Mouse (Mus musculus) neural tube, embryonic 14.5 days (tissue): ENCODE results near the gene Senp3. TPM values are rescaled to one million over a fixed set of nuclear protein-coding genes. Genes with fewer than 3 reads are reported as not detected.

Experiments used
- ATAC-seq: fragments of 200-750 bp; cut with Nextera tagmentation; 2 replicates; pipeline ENCODE4 v1.8.0; 2017; ENCODE audit warnings: low read depth, mild to moderate bottlenecking, moderate TSS enrichment, moderate library complexity
- H3K27ac ChIP-seq: fragments of 300-500 bp; sonication (generic); 2 replicates; pipeline ENCODE4 v1.5.1; 2014; ENCODE audit warnings: low read depth, mild to moderate bottlenecking, control low read depth, low read length, moderate library complexity, mixed read lengths
- H3K27me3 ChIP-seq: fragments of 300-500 bp; sonication (generic); 2 replicates; pipeline ENCODE4 v1.6.1; 2014; ENCODE audit warnings: low read length; ENCODE audit not compliant: control insufficient read depth, insufficient read depth
- H3K36me3 ChIP-seq: fragments of 300-500 bp; sonication (generic); 2 replicates; pipeline ENCODE4 v1.6.1; 2014; ENCODE audit warnings: low read length, mixed read lengths; ENCODE audit not compliant: control insufficient read depth, insufficient read depth
- H3K4me1 ChIP-seq: fragments of 300-500 bp; sonication (generic); 2 replicates; pipeline ENCODE4 v1.6.1; 2014; ENCODE audit warnings: low read length; ENCODE audit not compliant: control insufficient read depth, insufficient read depth
- H3K4me2 ChIP-seq: fragments of 300-500 bp; sonication (generic); 2 replicates; pipeline ENCODE4 v1.6.1; 2014; ENCODE audit warnings: mild to moderate bottlenecking, low read depth, low read length, control low read depth
- H3K4me3 ChIP-seq: fragments of 300-500 bp; sonication (generic); 2 replicates; pipeline ENCODE4 v1.5.1; 2014; ENCODE audit warnings: low read depth, low read length, control low read depth, mixed read lengths
- H3K9ac ChIP-seq: fragments of 300-500 bp; sonication (generic); replicated peaks from 2 replicates; pipeline ENCODE4 v1.6.1; 2014; ENCODE audit warnings: low read depth, mild to moderate bottlenecking, control low read depth, low read length, mixed read lengths
- H3K9me3 ChIP-seq: fragments of 300-500 bp; sonication (generic); 2 replicates; pipeline ENCODE4 v1.6.1; 2016; ENCODE audit warnings: low read length; ENCODE audit not compliant: control insufficient read depth
- WGBS: fragments of 180-500 bp; shearing (Covaris S2); extraction: QIAGEN DNeasy Blood & Tissue Kit; methylation state at CpG from one replicate; pipeline ENCODE4 v1.1.7; 2014; 5-methylcytosine and 5-hydroxymethylcytosine counted together
- polyA plus RNA-seq: library from polyadenylated mRNA; unstranded; fragments of >200 nt; fragmentation: Nextera tagmentation; extraction: Ambion mirVana; gene quantifications from 2 replicates; pipeline ENCODE4 v1.2.1, GENCODE M21; 2014

The Senp3 gene
- polyA plus RNA-seq, 1 experiment from 2014 or later, result 116 TPM

DNA sequence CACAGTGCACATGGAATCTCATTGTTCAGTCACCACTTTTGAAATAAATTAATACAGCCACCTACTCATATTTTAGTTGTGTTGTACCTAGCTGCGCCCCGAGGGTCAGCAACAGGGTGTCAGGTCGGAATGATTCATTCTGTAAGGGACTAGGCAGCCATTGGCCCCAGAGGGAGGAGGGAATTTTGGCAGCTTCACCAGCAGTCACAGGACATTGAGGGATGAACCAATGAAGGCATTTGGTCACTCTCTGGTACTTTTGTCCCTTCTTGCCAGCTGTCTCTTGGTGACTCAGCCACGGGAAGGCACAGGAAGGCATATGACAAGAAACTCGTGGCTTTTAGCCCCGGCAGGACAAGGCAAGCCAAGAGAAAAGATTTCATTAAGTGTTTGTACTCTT, 18.1 kb downstream of the Senp3 start:
- no peak overlapping the region for H3K4me3 ChIP-seq
- H3K9me3 ChIP-seq, result no peaks in the 10 kb centered on the region
- WGBS, result 85% methylated on average over 6 of the region's 6 CpGs
- H3K36me3 ChIP-seq, result peaks cover 48% of the 10 kb centered on the region
- peaks cover 10% of the 10 kb centered on the region; the same call in 1 of the 2 replicates for H3K4me1 ChIP-seq
- H3K4me2 ChIP-seq, result no peak overlapping the region
- no peaks in the 10 kb centered on the region for H3K27me3 ChIP-seq
- ATAC-seq, result no peak
- no peak overlapping the region for H3K9ac ChIP-seq
- 0 out of 2 replicates have a peak overlapping the region, but pooled peaks have one; percentile 82 for H3K27ac ChIP-seq

DNA sequence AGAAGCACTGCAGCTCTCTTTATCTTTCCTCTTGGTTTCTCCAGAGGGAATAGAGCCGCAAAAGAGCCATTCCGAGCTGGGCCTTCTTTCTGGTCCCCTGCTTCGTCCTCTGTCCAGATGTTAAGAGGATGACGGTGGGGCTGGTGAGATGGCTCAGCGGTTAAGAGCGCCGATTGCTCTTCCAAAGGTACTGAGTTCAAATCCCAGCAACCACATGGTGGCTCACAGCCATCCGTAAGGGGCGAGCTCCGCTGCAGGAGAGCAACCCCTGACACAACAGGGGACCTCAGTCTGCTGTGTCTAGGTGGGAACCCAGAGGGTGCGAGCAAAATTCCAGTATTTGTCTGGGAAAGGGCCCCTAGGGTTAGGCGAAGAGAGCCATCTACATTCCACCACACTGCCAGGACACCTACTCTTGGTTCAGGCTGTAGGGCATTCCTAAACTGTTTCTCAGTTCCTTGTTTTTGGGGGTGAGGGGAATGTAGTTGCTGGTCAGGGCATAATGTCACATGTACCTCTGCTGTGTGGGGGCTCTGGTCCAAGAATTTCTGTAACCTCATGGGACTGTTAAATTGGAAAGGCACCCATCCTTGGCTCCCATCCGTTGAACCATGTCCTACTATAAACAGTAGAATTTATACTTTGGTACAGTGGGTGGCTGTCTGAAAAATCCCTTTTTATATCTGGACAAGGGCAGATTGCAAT, 18.8 kb downstream of the Senp3 start:
- peak; percentile 13 for ATAC-seq
- WGBS, result 66% methylated on average over 13 of the region's 13 CpGs
- Histone ChIP-seq H3K4me2 (peak overlapping the region; percentile 56), H3K36me3 (peaks cover 47% of the 10 kb centered on the region), H3K9me3 (no peaks in the 10 kb centered on the region), H3K4me3 (peak overlapping the region; percentile 45), H3K9ac (peak overlapping the region; percentile 51; the same call in 1 of the 2 replicates), H3K4me1 (peaks cover 10% of the 10 kb centered on the region; the same call in 1 of the 2 replicates), H3K27me3 (no peaks in the 10 kb centered on the region), H3K27ac (peak overlapping the region; percentile 82)

DNA sequence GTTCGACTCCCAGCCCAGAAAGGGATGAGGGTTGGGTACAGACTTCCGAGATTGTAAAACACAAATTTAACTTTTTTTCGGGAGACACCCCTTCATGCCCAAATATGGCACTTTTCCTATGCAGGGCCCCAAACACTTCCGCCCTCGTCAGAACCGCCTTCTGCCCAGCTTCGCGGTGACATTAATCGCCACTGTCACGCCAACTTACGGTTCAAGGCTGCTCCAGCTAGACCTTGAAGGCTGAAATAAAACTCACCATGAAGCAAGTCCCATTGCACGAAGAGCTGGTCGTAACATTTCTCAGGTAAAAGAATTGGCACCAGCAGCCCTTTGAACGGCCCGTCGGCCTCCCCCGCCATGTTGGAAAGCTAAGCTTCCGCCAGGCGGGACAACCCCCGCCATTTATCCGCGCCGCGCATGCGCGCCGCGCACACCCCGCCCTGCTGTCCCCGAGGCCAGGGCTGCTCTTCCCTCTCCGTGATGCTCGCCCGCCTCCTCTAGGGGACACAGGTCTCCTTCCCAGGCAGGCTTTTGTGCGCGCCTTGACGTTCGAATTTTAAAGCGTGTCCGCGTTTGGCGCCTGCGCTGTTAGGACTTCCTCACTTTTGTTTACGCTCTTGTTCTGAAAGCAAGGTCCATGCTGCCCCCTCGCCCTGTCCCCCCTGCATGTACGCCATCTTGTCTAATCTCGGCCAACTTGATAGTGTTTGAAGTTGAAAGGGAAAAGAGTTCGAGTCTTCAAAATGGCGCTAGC, 19.5 kb downstream of the Senp3 start, which contains the start of gene Mpdu1:
Gene Mpdu1, minus strand, starts transcription at position 430 of the 754 bp plus-strand sequence.
- peak within 1 kb of the TSS; percentile 45 for H3K4me3 ChIP-seq
- no peaks in the 10 kb centered on the region for H3K9me3 ChIP-seq
- peaks cover 43% of the 10 kb centered on the region for H3K36me3 ChIP-seq
- peaks cover 10% of the 10 kb centered on the region; the same call in 1 of the 2 replicates for H3K4me1 ChIP-seq
- H3K27me3 ChIP-seq, result no peaks in the 10 kb centered on the region
- H3K9ac ChIP-seq, result peak within 1 kb of the TSS; percentile 51
- H3K4me2 ChIP-seq, result peak within 1 kb of the TSS; percentile 56
- H3K27ac ChIP-seq, result peak within 1 kb of the TSS; percentile 82
- ATAC-seq, result peak; percentile 95
- under 1% methylated on average over 48 of the region's 48 CpGs for WGBS

DNA sequence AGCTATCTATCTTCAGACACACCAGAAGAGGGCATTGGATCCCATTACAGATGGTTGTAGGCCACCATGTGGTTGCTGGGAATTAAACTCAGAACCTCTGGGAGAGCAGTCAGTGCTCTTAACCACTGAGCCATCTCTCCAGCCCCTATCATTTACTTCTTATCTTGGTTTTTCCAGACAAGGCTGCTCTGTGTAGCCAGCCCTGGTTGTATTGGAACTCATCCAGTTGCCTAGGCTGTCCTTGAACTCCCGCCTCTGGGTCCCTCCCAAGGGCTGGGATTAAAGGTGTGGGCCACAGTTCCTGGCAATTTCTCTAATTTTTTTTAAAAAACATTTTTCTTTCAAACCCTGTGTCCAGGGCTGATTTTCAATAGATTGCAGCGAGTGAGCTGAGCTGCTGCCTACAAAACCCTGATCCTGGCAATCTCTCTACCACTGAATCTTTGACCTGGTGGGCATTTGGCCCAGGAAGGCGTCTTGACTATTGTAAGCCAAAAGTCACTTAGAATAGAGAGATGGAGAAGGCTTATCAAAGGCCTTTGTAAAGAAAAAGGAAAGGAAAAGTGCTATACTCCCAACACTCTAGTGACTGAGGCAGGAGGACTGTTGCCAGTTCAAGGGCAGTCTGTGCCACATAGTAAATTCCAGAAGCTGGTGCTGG, 20.5 kb downstream of the Senp3 start:
- Histone ChIP-seq H3K4me3 (peak overlapping the region; percentile 45), H3K36me3 (peaks cover 42% of the 10 kb centered on the region), H3K4me2 (peak overlapping the region; percentile 56), H3K4me1 (peaks cover 10% of the 10 kb centered on the region; the same call in 1 of the 2 replicates), H3K27ac (peak overlapping the region; percentile 34; the same call in 1 of the 2 replicates), H3K27me3 (no peaks in the 10 kb centered on the region), H3K9ac (peak overlapping the region; percentile 51), H3K9me3 (no peaks in the 10 kb centered on the region)
- no peak for ATAC-seq
- WGBS, result 77% methylated on average over 3 of the region's 3 CpGs

DNA sequence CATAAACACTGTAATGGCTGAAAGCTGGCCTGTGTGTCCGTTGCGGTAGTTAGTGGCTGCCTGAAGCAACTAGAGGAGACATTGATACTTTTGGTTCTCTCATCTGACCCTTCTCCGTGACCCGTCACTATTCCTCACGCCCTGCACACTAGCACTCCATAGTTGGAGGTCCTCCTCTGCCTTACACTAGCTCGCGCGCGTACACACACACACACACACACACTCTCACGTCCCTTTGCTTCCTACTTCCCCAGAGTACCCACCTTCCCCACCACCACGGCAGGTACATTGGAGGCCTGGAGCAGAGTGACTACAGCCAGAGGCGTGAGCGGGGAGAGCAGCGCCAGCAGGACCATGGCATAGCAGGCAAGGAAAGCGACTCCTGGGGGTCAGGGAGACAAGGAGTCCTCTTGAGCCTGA, 24.4 kb downstream of the Senp3 start:
- WGBS, result 86% methylated on average over 15 of the region's 15 CpGs

DNA sequence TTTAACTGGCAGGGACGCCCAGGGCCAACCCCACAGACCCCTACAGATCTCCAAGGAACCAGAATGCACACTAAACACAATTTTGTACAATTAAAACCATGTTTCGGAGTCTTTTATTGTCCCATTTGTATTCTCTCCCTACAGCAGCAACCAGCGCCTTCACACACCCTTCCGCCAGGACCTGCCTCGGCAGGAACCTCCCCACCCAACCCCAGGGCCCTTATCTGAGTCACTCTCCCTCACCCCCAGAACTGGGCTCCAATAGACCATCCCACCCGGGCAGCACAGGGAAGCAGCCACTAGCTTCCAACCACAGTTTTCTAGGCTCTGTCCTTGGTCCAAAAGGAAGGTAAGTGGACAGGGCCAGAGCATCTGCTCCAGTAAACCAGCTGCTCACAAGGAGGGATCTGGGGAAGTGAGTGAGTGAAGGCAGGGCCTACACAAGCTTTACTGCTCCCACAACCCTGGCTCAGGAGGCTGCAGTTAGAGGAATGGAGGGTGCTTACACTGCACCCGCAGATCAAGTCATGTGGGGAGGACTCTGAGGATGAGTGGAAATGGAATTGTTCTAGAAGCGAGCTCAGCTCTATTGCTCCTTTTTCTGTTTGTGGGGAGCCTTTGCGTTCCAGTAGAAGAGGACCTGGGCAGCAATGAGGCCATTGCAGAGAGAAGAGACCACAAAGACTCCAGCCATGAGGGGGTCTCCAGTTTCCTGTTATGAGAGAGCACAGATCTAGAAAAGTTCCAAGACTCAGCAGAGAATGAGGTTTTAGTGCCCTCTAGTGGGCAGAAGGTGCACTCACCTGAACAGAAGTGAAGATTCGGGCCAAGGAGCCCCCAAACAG, 25.0 kb downstream of the Senp3 start:
- no peak overlapping the region for H3K27ac ChIP-seq
- no peaks in the 10 kb centered on the region for H3K9me3 ChIP-seq
- no peak; the same call in 1 of the 2 replicates for ATAC-seq
- H3K4me1 ChIP-seq, result peaks cover 8% of the 10 kb centered on the region; the same call in 1 of the 2 replicates
- H3K4me3 ChIP-seq, result no peak overlapping the region
- no peak overlapping the region for H3K4me2 ChIP-seq
- H3K27me3 ChIP-seq, result no peaks in the 10 kb centered on the region
- H3K9ac ChIP-seq, result no peak overlapping the region
- WGBS, result 78% methylated on average over 10 of the region's 10 CpGs
- peaks cover 30% of the 10 kb centered on the region for H3K36me3 ChIP-seq

More for the DNA sequence above, 24.4 kb downstream of the Senp3 start:
- no peak overlapping the region for H3K9ac ChIP-seq
- no peak for ATAC-seq
- no peak overlapping the region for H3K4me3 ChIP-seq
- H3K36me3 ChIP-seq, result peaks cover 24% of the 10 kb centered on the region
- H3K4me1 ChIP-seq, result peaks cover 8% of the 10 kb centered on the region; the same call in 1 of the 2 replicates
- H3K27ac ChIP-seq, result no peak overlapping the region
- no peaks in the 10 kb centered on the region for H3K27me3 ChIP-seq
- no peak overlapping the region for H3K4me2 ChIP-seq
- H3K9me3 ChIP-seq, result no peaks in the 10 kb centered on the region

DNA sequence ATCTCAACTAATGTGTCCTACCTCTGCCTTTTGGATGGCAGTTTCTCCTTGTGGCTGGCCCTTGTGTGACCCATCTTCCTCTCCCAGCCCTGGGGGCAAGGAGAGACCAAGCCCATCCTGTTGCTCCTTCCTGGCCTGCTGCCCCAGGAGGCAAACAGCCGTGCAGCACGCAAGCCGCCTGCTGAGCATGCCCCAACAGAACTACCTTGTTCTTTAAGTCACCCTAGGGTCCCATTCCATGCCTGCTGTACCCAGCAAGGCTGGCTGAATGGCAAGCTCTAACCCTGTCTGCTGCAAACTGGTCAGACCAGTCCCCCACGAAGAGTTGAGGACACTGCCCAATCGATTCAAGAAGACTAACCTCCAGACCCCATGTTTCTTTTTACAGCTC, 25.8 kb downstream of the Senp3 start:
- no peak overlapping the region for H3K4me3 ChIP-seq
- H3K4me2 ChIP-seq, result no peak overlapping the region
- no peak for ATAC-seq
- no peak overlapping the region for H3K9ac ChIP-seq
- no peaks in the 10 kb centered on the region for H3K27me3 ChIP-seq
- WGBS, result 79% methylated on average over 5 of the region's 5 CpGs
- 0 out of 2 replicates have a peak, but pooled peaks cover 2% of the 10 kb centered on the region for H3K4me1 ChIP-seq
- H3K36me3 ChIP-seq, result peaks cover 37% of the 10 kb centered on the region
- H3K9me3 ChIP-seq, result no peaks in the 10 kb centered on the region
- H3K27ac ChIP-seq, result no peak overlapping the region
